In genomic region chr5:130255017-130255720, GRCm38 (mm10) we compare ENCODE assay signal across 8 mouse cellular contexts. TPM values are rescaled to one million over a fixed set of nuclear protein-coding genes. Genes with fewer than 3 reads are reported as not detected.
A peak's percentile ranks its signal among the peaks of the same experiment; 100 is the strongest.
DNase-seq lines count a peak whose midpoint lies in the region; ATAC-seq and TF ChIP-seq lines count a peak whose summit lies in the region.

Gene Sbds, minus strand, starts transcription at chr5:130255530.
Gene Tyw1, plus strand, starts transcription at chr5:130255619.

- H3K27ac ChIP-seq in ES-Bruce4 (ENCODE audit: insufficient read depth, low read length) = peak within 1 kb of the TSS; percentile 76
- peak within 1 kb of the TSS; percentile 81 for H3K27ac ChIP-seq in forebrain, embryonic 13.5 days
- H3K27ac ChIP-seq in liver, postnatal 0 days (ENCODE audit: low read depth) = peak within 1 kb of the TSS; percentile 93
- peak within 1 kb of the TSS; percentile 77 for H3K27ac ChIP-seq in neural tube, embryonic 14.5 days (ENCODE audit: low read depth, low read length)

- peak; percentile 86 for ATAC-seq in cerebellum, adult (ENCODE audit: insufficient number of reproducible peaks, low FRiP score, low TSS enrichment)
- peak; percentile 90 for ATAC-seq in forebrain, embryonic 13.5 days
- ATAC-seq in liver, postnatal 0 days = peak; percentile 86
- peak; percentile 90 for ATAC-seq in neural tube, embryonic 14.5 days (ENCODE audit: low read depth)

- H3K9me3 ChIP-seq in ES-Bruce4 (replicated peaks; ENCODE audit: control insufficient read depth, insufficient read depth, low read length, poor library complexity, severe bottlenecking) = no peaks in the 10 kb centered on the region
- H3K9me3 ChIP-seq in forebrain, embryonic 13.5 days (replicated peaks) = no peaks in the 10 kb centered on the region
- H3K9me3 ChIP-seq in liver, postnatal 0 days (ENCODE audit: low read length) = no peaks in the 10 kb centered on the region
- H3K9me3 ChIP-seq in neural tube, embryonic 14.5 days (ENCODE audit: control insufficient read depth, low read length) = no peaks in the 10 kb centered on the region

- no peak for TF ChIP-seq CTCF in ES-Bruce4 (IDR thresholded peaks at IDR 0.05; ENCODE audit: low read depth, low read length)
- TF ChIP-seq CTCF in liver, postnatal 0 days (IDR thresholded peaks at IDR 0.05; ENCODE audit: low read depth) = peak; percentile 35

- H3K27me3 ChIP-seq in ES-Bruce4 (ENCODE audit: control insufficient read depth, insufficient read depth, low read length, poor library complexity, severe bottlenecking) = no peaks in the 10 kb centered on the region
- no peaks in the 10 kb centered on the region for H3K27me3 ChIP-seq in forebrain, embryonic 13.5 days
- H3K27me3 ChIP-seq in liver, postnatal 0 days (ENCODE audit: insufficient read depth, low read length) = no peaks in the 10 kb centered on the region
- H3K27me3 ChIP-seq in neural tube, embryonic 14.5 days (ENCODE audit: control insufficient read depth, insufficient read depth, low read length) = no peaks in the 10 kb centered on the region

- intact Hi-C loops in heart, postnatal 10 days (cut with DNase I) = no loop called here

- peak; percentile 69 for TF ChIP-seq POLR2A in ES-Bruce4 (IDR thresholded peaks at IDR 0.05; ENCODE audit: insufficient read depth, low read length)

- peak within 1 kb of the TSS; percentile 83 for H3K9ac ChIP-seq in ES-Bruce4 (ENCODE audit: low read depth, poor library complexity, severe bottlenecking)
- H3K9ac ChIP-seq in forebrain, embryonic 13.5 days = peak within 1 kb of the TSS; percentile 86
- peak within 1 kb of the TSS; percentile 86 for H3K9ac ChIP-seq in liver, postnatal 0 days (replicated peaks)
- peak within 1 kb of the TSS; percentile 76 for H3K9ac ChIP-seq in neural tube, embryonic 14.5 days (replicated peaks; ENCODE audit: low read depth, low read length)

- peak; percentile 99 for DNase-seq in heart, postnatal 10 days
- peak; percentile 97 for DNase-seq in large intestine, adult 2 months (ENCODE audit: low read depth, low spot score)
- DNase-seq in liver, postnatal 0 days = peak; percentile 98
- DNase-seq in testis, postnatal 10 days (ENCODE audit: low spot score) = peak; percentile 96

- under 1% methylated on average over 52 of the region's 52 CpGs for WGBS in forebrain, embryonic 13.5 days
- WGBS in large intestine, adult 2 months = under 1% methylated on average over 52 of the region's 52 CpGs
- WGBS in liver, postnatal 0 days (ENCODE audit: insufficient replicate concordance) = under 1% methylated on average over 52 of the region's 52 CpGs
- WGBS in neural tube, embryonic 14.5 days = 0% methylated on average over 52 of the region's 52 CpGs

- H3K4me2 ChIP-seq in forebrain, embryonic 13.5 days = peak within 1 kb of the TSS; percentile 83
- H3K4me2 ChIP-seq in liver, postnatal 0 days (ENCODE audit: low read depth, low read length) = peak within 1 kb of the TSS; percentile 82
- peak within 1 kb of the TSS; percentile 79 for H3K4me2 ChIP-seq in neural tube, embryonic 14.5 days (ENCODE audit: low read depth, low read length)

- no peaks in the 10 kb centered on the region for H3K4me1 ChIP-seq in ES-Bruce4 (ENCODE audit: control insufficient read depth, insufficient read depth, low read length)
- H3K4me1 ChIP-seq in forebrain, embryonic 13.5 days = peaks cover 27% of the 10 kb centered on the region
- peaks cover 11% of the 10 kb centered on the region for H3K4me1 ChIP-seq in liver, postnatal 0 days (ENCODE audit: insufficient read depth)
- peaks cover 9% of the 10 kb centered on the region; the same call in 1 of the 2 replicates for H3K4me1 ChIP-seq in neural tube, embryonic 14.5 days (ENCODE audit: control insufficient read depth, insufficient read depth, low read length)

- H3K36me3 ChIP-seq in ES-Bruce4 (ENCODE audit: control insufficient read depth, insufficient read depth, low read length, poor library complexity, severe bottlenecking) = peaks cover 32% of the 10 kb centered on the region
- peaks cover 38% of the 10 kb centered on the region for H3K36me3 ChIP-seq in forebrain, embryonic 13.5 days (ENCODE audit: poor library complexity, severe bottlenecking)
- peaks cover 36% of the 10 kb centered on the region for H3K36me3 ChIP-seq in liver, postnatal 0 days (replicated peaks; ENCODE audit: insufficient read depth, low read length)
- peaks cover 9% of the 10 kb centered on the region for H3K36me3 ChIP-seq in neural tube, embryonic 14.5 days (ENCODE audit: control insufficient read depth, insufficient read depth, low read length)

- H3K4me3 ChIP-seq in ES-Bruce4 (ENCODE audit: low read depth, low read length) = peak within 1 kb of the TSS; percentile 95
- peak within 1 kb of the TSS; percentile 61 for H3K4me3 ChIP-seq in forebrain, embryonic 13.5 days
- peak within 1 kb of the TSS; percentile 75 for H3K4me3 ChIP-seq in liver, postnatal 0 days (ENCODE audit: low read depth, low read length)
- H3K4me3 ChIP-seq in neural tube, embryonic 14.5 days (ENCODE audit: low read depth, low read length) = peak within 1 kb of the TSS; percentile 76

- no peak for TF ChIP-seq EP300 in ES-Bruce4 (IDR thresholded peaks at IDR 0.05; ENCODE audit: insufficient read depth, low read depth, low read length)
- peak; percentile 56; the same call in 1 of the 2 replicates for TF ChIP-seq EP300 in liver, postnatal 0 days (IDR thresholded peaks at IDR 0.05; ENCODE audit: low read depth)

RNA-seq across cellular contexts. Expression of gene Sbds, which starts in this region (rescaled TPM):
- polyA plus RNA-seq in ES-Bruce4 (2011; ENCODE audit: insufficient read depth, insufficient read length, low read depth, missing spikeins) = 66.8 and 68.5 TPM in 2 replicates
- polyA plus RNA-seq in forebrain, embryonic 13.5 days (2015; fragmentation: Nextera tagmentation; extraction: Ambion mirVana) = 65.4 and 67.7 TPM in 2 replicates
- total RNA-seq in heart, postnatal 10 days (2021) = 10 to 100 TPM; 44.3 to 46.8 TPM
- polyA plus RNA-seq in large intestine, adult 2 months (2012; rRNA removed) = 21.9 and 32.7 TPM in 2 replicates
- 44.0 and 44.8 TPM in 2 replicates for polyA plus RNA-seq in liver, postnatal 0 days (2015; fragmentation: Nextera tagmentation; extraction: Ambion mirVana)
- polyA plus RNA-seq in neural tube, embryonic 14.5 days (2014; fragmentation: Nextera tagmentation; extraction: Ambion mirVana) = 48.5 and 50.5 TPM in 2 replicates

RNA-seq across cellular contexts. Expression of gene Tyw1, which starts in this region (rescaled TPM):
- 27.7 and 27.8 TPM in 2 replicates for polyA plus RNA-seq in ES-Bruce4 (2011; ENCODE audit: insufficient read depth, insufficient read length, low read depth, missing spikeins)
- polyA plus RNA-seq in forebrain, embryonic 13.5 days (2015; fragmentation: Nextera tagmentation; extraction: Ambion mirVana) = 24.4 and 27.1 TPM in 2 replicates
- 1 to 10 TPM; 9.4 to 9.5 TPM for total RNA-seq in heart, postnatal 10 days (2021)
- polyA plus RNA-seq in large intestine, adult 2 months (2012; rRNA removed) = 6.7 and 7.9 TPM in 2 replicates
- polyA plus RNA-seq in liver, postnatal 0 days (2015; fragmentation: Nextera tagmentation; extraction: Ambion mirVana) = 8.4 and 10.9 TPM in 2 replicates
- polyA plus RNA-seq in neural tube, embryonic 14.5 days (2014; fragmentation: Nextera tagmentation; extraction: Ambion mirVana) = 23.5 and 28.0 TPM in 2 replicates

Comparison
In these comparisons a context has a peak if more than half of its experiments do, and no peak if none do; other contexts are left out.
1. Peak in every context shown above with its lines: DNase-seq, ATAC-seq, H3K4me3 ChIP-seq and H3K27ac ChIP-seq.